Mouse (Mus musculus): ENCODE results near the gene Mettl9. TPM values are rescaled to one million over a fixed set of nuclear protein-coding genes. Genes with fewer than 3 reads are reported as not detected.

Gene Mettl9
- total and polyA plus RNA-seq, 3 experiments = 25.8 to 75.0 (median 44.3) TPM

DNA sequence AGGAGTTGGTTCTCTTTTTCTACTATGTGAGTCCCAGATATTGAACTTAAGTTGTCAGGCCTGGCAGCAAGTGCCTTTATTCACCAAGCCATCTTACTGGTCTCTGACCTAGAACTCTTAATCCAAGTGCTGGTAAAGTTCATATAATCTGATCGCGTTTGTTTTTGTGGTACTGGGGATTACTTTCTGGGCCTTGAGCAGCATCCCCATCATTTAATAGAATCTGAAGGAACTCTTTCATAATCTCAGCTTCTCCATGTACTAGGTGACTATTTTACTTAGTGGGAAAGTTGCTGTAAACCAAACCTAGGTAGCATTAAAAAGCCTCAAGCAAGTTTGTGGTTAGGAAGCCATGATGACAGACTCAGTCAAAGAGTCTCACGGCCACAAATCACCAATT lies 32.4 kb upstream of the Mettl9 start:
- H3K4me3 ChIP-seq (replicated peaks in 1 of 3; ENCODE audit: low read depth in 2 of 3, low read length in 2 of 3, poor library complexity in 1 of 3) = no peak overlapping the region
- in situ Hi-C loops (cut with MboI; ENCODE audit: low pct_ligation_motif_present, low pct_unique_long_range_greater_than_20kb, low sequenced_read_pairs) (no loop called here), dilution Hi-C loops (cut with MboI; ENCODE audit: extremely low pct_ligation_motif_present, extremely low pct_unique_long_range_greater_than_20kb, low sequenced_read_pairs) (no loop called here)
- no peak overlapping the region for H3K4me2 ChIP-seq (ENCODE audit: insufficient read depth, low read depth, poor library complexity, severe bottlenecking)
- H3K9me3 ChIP-seq (replicated peaks; ENCODE audit: low read length) = no peaks in the 10 kb centered on the region
- no peaks in the 10 kb centered on the region for H3K4me1 ChIP-seq (ENCODE audit: control insufficient read depth in 1 of 2, insufficient read depth in 2 of 2)
- no peak overlapping the region for H3K27ac ChIP-seq (ENCODE audit: insufficient read depth, low read depth)
- DNase-seq (ENCODE audit: extremely low read depth) = no peak
- no peaks in the 10 kb centered on the region for H3K36me3 ChIP-seq (replicated peaks in 1 of 2; ENCODE audit: control insufficient read depth in 1 of 2, insufficient read depth in 1 of 2, low read length in 1 of 2)
- H3K27me3 ChIP-seq (replicated peaks) = peaks cover 2% of the 10 kb centered on the region
- H3K9ac ChIP-seq (ENCODE audit: insufficient read depth, low read depth) = no peak overlapping the region
- no peaks in the 10 kb centered on the region for H3K79me2 ChIP-seq (replicated peaks; ENCODE audit: control insufficient read depth, extremely low read depth, insufficient read depth, poor library complexity, severe bottlenecking)
- TF ChIP-seq KAT2A (IDR thresholded peaks at IDR 0.05; ENCODE audit: insufficient replicate concordance, low read length) (no peak), NELFE (IDR thresholded peaks at IDR 0.05; ENCODE audit: low read depth, low read length) (no peak), E2F4 (IDR thresholded peaks at IDR 0.05; ENCODE audit: insufficient replicate concordance, low read depth, low read length) (no peak), JUN (IDR thresholded peaks at IDR 0.05; ENCODE audit: insufficient read depth, low read depth, low read length) (no peak), JUND (conservative IDR thresholded peaks at IDR 0.05; ENCODE audit: low read depth, low read length) (no peak), UBTF (IDR thresholded peaks at IDR 0.05; ENCODE audit: low read depth, low read length) (no peak), POLR2AphosphoS2 (IDR thresholded peaks at IDR 0.05; ENCODE audit: low read depth, low read length) (no peak)

DNA sequence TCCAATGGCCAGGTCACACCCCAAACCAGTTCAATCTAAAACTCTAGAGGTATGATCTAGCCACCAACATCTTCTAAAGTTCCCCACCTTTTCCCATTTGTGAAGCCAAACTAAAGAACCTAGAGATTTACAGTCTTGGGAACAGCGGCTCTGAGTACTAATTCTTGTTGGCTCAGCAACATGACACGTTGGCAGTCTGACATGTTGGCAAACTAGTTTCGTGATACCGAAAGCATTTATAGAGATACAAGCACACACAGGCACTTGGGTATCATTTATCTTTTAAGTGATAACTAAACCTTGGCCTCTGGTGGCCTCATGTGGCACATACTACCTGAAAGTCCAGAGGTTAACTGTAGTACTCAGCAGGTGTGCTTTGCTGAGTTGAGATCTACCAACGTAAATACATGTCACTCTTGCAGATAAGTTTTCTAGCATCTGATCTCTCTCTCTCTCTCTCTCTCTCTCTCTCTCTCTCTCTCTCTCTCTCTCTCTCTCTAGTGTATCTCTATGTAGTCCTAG lies 31.8 kb upstream of the Mettl9 start:
- Histone ChIP-seq H3K4me1 (ENCODE audit: control insufficient read depth in 1 of 2, insufficient read depth in 2 of 2) (no peaks in the 10 kb centered on the region), H3K9ac (ENCODE audit: insufficient read depth, low read depth) (no peak overlapping the region), H3K27me3 (replicated peaks) (peaks cover 2% of the 10 kb centered on the region), H3K79me2 (replicated peaks; ENCODE audit: control insufficient read depth, extremely low read depth, insufficient read depth, poor library complexity, severe bottlenecking) (no peaks in the 10 kb centered on the region), H3K9me3 (replicated peaks; ENCODE audit: low read length) (no peaks in the 10 kb centered on the region), H3K4me3 (replicated peaks in 1 of 3; ENCODE audit: low read depth in 2 of 3, low read length in 2 of 3, poor library complexity in 1 of 3) (no peak overlapping the region), H3K4me2 (ENCODE audit: insufficient read depth, low read depth, poor library complexity, severe bottlenecking) (no peak overlapping the region), H3K36me3 (replicated peaks in 1 of 2; ENCODE audit: control insufficient read depth in 1 of 2, insufficient read depth in 1 of 2, low read length in 1 of 2) (no peaks in the 10 kb centered on the region), H3K27ac (ENCODE audit: insufficient read depth, low read depth) (no peak overlapping the region)
- in situ Hi-C loops (cut with MboI; ENCODE audit: low pct_ligation_motif_present, low pct_unique_long_range_greater_than_20kb, low sequenced_read_pairs) (no loop called here), dilution Hi-C loops (cut with MboI; ENCODE audit: extremely low pct_ligation_motif_present, extremely low pct_unique_long_range_greater_than_20kb, low sequenced_read_pairs) (no loop called here)
- TF ChIP-seq SMC3 (IDR thresholded peaks at IDR 0.05; ENCODE audit: low read depth, low read length) = no peak
- TF ChIP-seq ETS1 (conservative IDR thresholded peaks at IDR 0.05; ENCODE audit: low read depth, low read length) = no peak
- TF ChIP-seq EP300 (IDR thresholded peaks at IDR 0.05; ENCODE audit: low read length) = no peak
- no peak for TF ChIP-seq ZC3H11A (IDR thresholded peaks at IDR 0.05; ENCODE audit: low read depth, low read length)
- TF ChIP-seq JUND (conservative IDR thresholded peaks at IDR 0.05; ENCODE audit: low read depth, low read length) = no peak
- no peak for TF ChIP-seq KAT2A (IDR thresholded peaks at IDR 0.05; ENCODE audit: insufficient replicate concordance, low read length)
- TF ChIP-seq CHD1 (IDR thresholded peaks at IDR 0.05; ENCODE audit: low read depth, low read length) = no peak
- no peak for TF ChIP-seq USF2 (conservative IDR thresholded peaks at IDR 0.05; ENCODE audit: low read depth, low read length)
- TF ChIP-seq IRF4 (IDR thresholded peaks at IDR 0.05; ENCODE audit: low read depth, low read length) = no peak
- TF ChIP-seq SIN3A (IDR thresholded peaks at IDR 0.05; ENCODE audit: low read length) = no peak
- TF ChIP-seq ZKSCAN1 (IDR thresholded peaks at IDR 0.05; ENCODE audit: borderline replicate concordance, low read depth, low read length) = no peak
- TF ChIP-seq RCOR1 (conservative IDR thresholded peaks at IDR 0.05; ENCODE audit: low read depth, low read length) = no peak
- TF ChIP-seq MAZ (IDR thresholded peaks at IDR 0.05; ENCODE audit: low read depth, low read length) = no peak
- no peak for TF ChIP-seq TBP (conservative IDR thresholded peaks at IDR 0.05; ENCODE audit: low read depth, low read length)
- TF ChIP-seq USF1 (IDR thresholded peaks at IDR 0.05; ENCODE audit: low read depth, low read length) = no peak
- no peak for TF ChIP-seq E2F4 (IDR thresholded peaks at IDR 0.05; ENCODE audit: insufficient replicate concordance, low read depth, low read length)
- DNase-seq (ENCODE audit: extremely low read depth) = no peak
